Mouse (Mus musculus) left cerebral cortex, adult 9 months (tissue): ENCODE results near the gene Fntb.

Source experiments
- DNase-seq, 2 experiments: peaks; one replicate each; pipeline ENCODE4 v3.0.0; 2022; ENCODE audit warnings: low spot score in 2 of 2

Fntb gene

DNA sequence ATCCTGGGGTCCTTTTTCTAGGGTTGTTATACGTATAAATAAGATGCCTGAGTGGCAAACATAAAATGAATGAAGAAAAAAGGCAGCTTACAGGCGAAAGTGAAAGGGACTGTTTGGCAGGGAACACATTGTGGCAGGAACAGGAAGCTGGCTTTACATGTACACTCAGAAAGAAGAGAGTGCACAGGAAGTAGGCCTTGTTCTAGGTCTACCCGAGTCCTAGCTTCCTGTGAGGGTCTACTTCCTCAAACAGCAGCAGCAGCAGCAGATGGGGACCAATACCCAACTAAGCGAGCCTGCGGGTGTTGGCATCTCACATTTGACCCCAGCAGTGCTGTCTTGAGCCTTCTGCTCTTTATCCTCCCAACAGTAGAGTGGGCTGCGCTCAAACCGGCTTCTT lies 121.4 kb downstream of the Fntb start:
- no peak for DNase-seq

DNA sequence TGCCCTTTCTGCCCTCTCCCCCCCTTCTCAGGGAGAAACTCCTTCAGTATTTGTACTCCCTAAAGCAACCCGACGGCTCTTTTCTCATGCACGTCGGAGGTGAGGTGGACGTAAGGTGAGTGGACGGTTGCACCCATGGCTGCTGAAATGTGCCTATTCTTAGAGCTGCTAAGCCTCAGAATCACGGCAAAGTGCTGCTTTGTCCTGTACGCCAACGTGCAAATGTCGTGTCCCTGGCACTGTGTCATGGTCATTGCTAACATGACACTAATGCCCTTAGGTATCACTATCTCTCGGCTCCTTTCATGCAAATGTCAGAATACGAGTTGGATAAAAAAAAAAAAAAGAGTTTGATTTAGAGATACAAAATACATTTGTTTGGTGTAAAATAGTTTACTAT lies 122.6 kb downstream of the Fntb start:
- DNase-seq = no peak

DNA sequence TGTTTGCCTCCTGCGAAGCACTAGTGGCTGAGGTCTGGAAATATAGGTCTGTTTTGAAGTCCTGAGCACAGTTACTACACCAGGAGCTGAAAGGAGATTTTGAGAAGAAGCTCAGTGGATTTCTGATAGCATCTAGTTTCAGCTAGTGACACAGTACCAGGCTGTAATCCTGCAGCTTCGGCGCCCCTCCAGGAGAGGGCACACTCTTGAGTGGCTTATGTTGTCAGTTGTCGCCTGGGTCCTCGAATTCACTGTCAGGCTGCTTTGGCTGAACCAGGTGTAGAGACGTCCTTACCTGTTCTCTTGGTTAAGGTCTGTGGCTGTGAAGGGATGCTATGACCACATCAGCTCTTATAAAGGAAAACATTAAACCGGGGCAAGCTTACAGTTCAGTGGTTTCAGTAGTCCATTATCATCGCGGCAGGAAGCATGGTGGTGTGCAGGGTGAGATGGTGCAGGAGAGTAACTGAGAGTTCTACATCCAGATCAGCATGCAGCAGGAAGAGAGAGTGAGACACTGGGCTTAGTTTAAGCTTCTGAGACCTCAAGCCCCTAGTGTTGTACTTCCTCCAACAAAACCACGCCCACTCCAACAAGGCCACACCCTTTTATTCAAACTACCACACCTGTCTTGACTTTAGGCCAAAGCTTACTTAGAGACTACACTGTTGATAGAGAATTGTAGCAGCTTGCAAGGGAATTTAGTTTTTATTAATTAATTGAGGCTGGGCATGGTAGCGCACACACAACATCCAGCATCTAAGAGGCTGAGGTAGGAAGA lies 124.2 kb downstream of the Fntb start:
- DNase-seq = no peak

DNA sequence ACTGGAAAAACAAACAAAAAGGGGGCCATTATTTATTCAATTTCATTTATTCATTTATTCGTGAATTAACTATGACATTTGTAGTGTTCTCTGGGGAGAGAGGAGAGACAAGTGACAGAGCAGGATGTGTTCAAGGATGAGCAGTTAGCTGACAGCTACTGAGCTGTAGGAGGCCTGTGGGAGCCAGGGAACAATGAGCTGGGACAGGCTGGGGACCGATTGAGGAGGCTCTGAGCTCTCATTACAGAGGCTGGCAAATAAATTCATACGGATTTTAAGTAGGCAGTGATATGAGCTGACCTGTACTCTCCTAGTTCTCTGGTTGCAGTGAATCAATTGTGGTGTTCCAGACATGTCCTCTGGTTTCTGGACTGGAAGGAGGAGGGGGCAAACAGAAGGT lies 125.8 kb downstream of the Fntb start:
- no peak for DNase-seq

DNA sequence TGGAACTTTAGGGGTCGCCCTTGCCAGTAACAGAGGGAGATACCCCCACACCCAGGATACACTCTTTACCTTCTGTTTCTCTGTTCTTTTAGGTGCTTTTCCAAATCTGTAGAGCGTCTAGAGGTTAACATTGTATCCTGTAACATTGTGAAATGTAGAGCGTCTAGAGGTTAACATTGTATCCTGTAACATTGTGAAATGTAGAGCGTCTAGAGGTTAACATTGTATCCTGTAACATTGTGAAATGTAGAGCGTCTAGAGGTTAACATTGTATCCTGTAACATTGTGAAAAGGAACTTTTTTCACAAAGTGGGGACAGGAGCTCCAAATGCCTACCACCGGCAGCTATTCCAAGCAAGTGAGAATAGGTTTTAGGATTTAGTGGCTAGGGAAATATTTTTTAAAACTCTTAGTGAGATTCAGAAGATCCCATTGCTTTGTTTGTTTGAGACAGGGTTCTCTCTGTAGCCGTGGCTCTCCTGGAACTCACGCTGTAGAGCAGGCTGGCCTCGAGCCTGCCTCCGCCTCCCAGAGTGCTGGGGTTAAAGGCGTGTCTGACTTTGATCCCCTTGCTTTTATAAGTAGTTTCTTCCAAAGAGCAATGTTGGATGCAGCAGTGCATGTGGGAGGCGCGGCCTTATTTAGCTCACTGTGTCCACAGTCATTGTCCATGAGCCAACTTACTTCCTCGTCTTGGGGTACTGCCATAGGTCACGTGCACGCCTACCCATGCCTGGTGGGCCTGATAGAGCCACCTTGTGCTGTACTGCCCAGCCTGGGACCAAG lies 127.7 kb downstream of the Fntb start:
- no peak for DNase-seq

DNA sequence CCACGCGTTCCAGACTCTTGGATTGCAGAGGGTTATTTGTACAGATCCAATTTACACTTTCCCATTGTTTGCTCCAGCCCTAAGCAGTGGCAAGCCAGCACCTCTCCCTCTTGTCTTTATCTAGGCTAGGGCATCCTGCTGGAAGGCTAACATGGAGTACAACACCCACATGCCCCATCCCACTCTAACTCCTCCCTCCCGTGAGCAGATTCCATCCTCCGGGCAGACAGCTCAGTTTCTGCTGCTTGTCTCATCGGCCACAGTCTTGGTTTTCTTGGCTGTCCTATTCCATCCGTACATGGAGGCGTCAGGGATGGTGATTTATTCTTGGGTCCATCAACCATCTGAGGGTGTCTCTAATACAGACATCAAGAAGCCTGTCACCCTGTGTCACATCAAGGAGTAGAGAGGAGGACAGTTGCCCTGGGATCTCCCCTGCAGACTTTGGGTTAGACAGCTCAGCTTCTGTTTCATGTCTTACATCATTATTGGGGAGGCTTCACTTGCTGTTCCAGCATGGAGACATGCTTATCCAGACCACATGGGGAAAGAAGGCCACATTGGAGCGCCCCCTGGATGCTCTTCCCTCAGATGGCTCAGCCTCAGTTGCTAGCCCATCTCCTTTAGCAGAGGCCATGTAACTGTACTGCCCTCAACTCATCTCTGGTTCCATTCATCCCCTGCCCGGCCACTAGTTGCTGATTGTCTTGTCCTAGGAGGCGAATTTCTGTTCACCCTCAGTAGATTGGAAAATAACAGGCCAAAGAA lies 129.6 kb downstream of the Fntb start:
- DNase-seq = no peak

DNA sequence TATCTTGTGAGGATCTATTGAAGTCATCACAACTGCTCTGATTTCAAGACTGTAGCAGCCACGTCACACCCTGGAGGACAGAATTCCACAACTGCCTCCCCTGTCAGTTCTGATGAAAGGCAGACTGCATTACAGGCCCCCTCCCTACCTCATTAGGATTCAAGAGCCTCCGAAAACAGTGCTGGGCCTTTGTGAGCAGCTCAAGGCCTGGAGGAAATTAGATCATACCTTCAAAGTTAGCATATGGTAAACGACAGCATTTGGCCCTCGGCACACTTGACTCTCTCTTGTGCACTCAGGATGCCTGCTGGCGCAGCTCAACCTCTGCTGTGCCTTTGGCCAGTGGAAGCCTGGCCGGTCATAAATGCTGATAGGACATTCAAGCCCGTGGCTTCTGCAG lies 130.4 kb downstream of the Fntb start:
- no peak for DNase-seq

DNA sequence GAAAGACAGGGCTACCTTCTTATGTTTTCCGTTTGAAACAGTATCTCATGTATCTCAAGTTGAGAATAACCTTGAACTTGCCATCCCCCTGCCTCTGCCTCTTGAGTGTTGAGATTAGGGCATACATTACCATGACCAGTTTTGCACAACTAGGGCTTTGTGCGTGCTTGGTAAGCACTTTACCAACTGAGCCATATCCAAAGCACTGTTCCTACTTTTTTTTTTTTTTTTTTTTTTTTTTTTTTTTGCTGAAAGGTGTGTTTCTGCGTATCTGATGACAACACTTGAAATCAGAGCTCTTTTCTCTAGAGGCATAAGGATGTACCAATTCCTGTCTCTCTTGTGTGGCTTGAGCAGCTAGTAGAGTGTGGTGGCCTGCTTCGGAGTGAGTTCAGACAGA lies 131.2 kb downstream of the Fntb start:
- no peak for DNase-seq

DNA sequence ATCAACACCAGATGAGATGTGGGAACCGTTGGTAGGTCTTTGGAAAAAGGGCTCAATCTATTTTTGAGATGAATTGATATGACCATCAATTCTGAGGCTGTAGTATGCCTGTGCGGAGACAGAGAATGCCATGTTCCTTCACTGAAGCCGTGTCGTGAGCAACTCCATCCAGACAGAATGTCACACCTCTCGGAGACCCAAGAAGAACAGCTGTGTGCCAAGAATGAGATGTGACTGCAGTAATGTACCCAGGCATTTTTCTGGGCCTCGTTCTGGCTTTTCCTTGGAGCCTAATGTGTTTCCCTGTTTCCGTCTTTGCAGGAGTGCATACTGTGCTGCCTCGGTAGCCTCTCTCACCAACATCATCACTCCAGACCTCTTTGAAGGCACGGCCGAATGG lies 131.6 kb downstream of the Fntb start:
- DNase-seq = no peak

DNA sequence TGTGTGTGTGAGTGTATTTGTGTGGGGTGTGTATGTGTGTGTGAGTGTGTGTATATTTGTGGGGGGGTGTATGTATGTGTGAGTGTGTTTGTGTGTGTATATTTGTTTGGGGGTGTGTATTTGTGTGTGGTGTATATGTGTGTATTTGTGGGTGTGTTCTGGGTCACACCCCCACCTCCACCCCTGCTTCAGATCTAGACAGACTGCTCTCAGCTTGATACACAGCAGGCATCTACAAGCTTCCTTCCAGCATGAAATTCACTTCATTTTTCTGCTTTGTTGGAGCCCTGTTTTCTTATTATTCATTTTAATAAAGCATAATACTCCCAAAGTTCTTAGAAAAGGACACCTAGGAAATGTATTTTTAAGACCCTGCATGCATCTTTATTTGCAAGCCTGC lies 132.8 kb downstream of the Fntb start:
- no peak for DNase-seq

DNA sequence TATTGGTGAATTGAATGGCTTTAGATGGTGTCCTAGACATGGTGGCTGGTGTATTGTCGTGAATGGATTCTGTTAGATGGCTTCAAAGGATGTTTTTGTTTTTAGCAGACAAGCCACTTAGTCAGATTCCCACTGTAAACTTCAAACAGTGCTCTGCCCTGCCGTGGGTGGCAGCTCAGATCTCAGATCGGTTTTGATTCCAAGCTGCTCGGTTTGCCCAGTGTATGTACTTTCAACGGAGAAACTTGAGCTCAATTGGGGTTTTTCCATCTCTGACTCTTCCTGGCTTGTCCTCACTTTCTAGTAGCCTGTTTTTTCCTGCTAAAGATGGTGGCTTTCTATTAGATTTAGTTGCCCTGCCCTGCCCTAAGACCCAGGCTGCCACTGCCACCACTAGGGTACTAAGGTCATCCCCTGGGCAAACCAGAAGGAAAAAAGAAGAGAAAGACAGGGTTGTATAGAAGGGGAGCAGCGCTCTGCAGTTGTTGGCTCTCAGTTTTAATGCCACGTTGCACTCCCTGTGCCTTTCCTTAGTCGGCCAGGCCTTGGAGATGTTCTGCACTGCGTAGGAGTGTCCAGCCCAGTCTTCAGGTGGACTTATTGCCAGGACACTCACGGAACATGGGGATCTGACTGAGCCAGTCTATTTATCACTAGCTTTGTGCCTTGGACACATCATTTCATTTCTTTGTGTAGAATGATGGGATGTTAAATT lies 134.0 kb downstream of the Fntb start:
- no peak for DNase-seq

DNA sequence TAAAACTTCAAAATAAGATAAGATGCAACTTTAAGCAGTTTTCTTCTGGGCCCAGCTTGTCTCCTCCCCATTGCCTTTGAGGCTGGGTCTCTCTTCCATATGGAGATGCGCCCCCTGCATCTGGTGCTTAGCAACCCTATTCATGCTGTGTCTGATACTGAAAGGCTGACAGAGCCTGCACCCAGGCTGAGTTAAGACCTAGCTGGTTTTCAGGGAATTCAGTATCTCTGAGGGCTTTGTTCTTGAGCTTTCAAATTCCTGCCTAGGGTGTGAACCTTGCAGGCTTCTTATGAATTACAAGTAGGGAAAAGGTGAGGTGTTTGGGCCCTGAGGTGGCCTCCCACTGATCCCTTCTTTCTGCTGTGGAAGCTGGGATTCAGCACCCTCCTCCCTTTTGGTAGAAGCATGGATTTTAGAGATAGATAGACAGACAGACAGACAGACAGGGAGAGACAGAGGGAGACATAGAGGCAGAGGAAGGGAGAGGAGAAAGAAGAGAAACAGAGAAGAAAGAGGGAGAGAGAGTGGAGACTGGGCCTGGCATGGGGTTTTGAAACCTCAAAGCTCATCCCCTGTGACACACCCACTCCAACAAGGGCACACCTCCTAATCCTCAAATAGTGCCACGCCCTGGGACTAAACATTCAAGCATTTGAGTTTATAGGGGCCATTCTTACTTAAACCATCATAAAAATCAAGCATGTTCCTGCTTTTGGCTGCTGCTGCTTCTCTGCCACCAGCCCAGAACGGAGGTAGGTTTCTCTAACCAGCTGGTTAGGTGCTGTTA lies 136.3 kb downstream of the Fntb start:
- DNase-seq = no peak

DNA sequence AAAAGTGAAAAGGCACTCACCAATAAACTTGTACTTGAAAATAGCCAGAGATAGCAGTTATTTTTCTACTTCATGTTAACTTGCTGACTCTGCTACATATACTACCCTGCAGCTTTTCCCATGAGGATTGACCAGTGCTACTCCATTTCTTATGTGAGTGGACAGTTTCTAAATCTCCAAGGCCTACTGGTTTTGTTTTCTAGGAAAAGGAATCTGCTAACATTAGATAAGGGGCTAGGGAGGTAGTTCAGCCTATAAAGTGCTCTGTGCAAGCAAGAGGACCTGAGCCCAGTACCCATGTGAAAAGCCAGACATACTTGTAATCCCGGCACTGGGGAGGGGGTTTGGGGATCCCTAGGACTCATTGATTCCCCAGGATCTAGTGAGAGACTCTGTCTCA lies 140.9 kb downstream of the Fntb start:
- no peak for DNase-seq

DNA sequence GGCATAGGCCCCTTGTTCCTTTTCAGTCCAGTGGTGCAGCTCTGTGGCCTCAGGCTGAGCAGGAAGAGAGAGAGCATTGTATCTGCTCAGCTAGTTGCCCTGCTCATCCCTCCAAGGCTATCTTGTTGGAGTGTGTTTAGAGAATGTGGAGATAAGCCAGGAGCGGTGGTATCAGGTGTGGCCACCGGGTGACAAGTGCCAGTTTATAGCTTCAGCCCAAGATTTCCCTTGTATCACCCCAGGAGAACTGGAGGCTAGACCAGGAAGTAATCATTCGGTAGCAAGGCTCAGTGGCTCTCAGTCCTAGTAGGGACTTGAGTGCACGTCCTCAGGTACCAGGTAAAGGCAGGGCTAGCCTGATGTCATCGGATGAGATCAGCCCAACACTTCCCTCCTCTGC lies 143.8 kb downstream of the Fntb start:
- DNase-seq = no peak

DNA sequence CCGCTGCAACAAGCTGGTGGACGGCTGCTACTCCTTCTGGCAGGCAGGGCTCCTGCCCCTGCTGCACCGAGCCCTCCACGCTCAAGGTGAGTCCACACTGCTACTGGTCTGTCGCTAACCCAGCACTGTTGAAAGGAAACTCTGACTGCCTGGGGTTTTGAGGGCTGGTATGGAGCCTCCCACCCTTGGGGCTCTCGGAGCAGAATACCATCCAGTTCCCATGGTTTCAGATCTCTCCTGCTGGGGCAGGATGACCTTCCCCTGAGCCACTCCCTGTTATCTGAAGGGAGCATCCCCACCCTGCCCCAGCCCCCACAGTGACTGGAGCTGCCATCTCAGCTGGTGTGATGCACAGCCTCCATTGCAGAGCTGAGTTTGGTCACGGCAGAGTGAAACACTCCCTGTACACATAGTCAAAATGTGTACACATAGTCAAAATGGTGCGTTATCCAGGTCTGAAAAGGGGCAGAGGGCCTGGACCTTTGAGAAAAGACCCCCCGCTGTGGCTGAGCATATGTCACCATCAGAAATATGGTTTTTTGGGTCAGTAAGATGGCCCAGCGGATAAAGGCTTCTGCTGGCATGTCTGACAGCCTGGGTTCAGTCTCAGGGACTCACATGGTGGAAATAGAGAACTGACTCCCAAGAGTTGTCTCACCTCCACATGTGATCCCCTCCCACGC lies 145.0 kb downstream of the Fntb start:
- DNase-seq = no peak

DNA sequence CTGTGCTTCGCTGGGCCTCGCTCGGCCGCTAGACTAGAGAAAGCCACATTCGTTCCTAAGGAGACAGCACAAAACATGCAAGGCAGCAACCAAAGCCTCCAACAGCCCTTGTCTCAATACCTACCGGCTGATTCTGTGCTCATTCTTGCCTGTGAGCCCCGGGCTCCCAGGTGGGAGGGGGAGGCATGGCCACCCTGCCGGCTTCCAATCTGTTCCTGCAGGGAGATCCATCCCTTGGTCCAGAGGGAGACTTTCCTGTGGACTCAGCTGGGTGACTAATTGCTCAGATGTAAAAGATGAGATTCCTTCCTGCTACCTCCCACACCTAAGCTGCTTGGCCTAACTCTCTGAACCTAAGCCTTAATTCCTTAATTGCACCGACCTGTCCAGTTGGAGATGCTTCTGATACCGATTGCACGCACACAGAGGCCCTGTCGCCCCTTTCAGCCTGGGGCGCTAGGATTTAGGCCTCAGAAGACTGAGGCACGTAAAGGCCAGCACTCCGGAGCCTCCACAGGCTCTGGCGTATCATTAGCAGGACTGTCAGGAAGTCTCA lies 145.9 kb downstream of the Fntb start:
- no peak for DNase-seq

DNA sequence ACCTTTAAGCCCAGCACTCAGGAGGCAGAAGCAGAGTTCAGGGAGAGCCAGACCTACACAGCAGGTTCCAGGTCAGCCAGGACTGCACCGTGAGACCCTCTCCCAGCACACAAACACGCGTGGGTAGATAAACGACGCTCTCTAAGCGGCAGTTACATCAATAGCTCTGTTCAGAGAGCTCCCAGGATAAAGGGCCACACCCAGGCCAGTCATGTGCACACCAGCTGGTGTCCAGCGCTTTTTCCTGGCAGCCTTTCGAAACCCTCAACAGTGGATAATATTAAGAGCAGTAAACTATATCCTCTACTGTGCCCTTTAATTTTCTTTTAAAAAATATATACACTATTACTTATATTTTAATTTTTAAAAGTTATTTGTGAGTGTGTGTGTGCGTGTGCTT lies 146.8 kb downstream of the Fntb start:
- no peak for DNase-seq

DNA sequence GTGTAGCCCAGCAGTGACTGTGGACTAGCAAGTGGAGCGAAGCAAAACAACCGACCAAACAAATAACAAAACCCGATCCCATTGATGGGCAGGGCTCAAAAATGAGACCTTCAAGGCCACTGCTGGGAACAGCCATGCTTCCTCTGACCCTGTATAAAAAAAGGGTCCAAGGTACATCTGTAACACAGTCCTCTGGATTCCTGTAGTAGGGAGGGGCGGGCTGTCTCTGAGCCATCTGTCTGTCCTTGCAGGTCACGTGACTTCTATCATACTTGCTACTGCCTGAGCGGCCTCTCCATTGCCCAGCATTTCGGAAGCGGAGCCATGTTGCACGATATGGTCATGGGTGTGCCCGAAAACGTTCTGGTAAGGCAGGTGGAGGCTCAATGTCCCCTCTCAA lies 150.8 kb downstream of the Fntb start:
- no peak for DNase-seq

DNA sequence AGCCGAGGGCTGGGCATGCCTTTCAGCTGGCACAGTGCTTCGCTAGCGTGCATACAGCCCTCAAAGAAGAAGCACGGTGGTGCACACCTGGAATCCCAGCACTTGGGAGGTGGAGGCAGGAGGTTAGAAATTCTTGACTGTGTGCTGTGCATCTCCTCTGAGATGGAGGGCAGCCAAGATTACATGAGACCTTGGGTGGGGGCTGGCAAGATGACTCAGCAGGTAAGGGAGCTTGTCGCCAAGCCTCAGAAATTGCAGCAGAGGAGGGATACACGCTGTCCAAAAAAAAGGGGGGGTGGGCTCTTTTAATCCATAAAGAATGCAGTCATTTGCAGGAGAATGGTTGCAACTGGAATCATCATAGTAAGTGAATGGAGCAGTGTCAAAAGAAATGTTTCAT lies 152.7 kb downstream of the Fntb start:
- no peak for DNase-seq

DNA sequence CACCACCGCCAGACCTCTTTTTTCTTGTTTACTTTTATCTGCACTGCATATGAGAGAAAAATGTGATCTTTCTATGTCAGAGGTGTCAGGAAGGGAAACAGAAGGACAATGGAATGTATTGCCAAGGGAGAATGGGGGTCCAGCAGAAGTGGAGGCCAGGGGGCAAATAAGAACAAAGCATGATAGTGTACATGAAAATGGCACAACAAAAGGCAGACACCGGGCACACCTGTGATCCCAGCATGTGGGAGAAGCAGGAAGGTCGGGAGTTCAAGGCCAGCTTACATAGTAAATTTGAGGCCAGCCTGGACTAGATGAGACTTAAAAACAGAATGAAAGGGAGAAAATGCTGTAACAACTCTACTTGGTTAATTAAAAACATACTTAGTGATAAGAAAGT lies 153.5 kb downstream of the Fntb start:
- no peak for DNase-seq
